Mouse (Mus musculus): ENCODE measurements around the gene Prol1. TPM values are rescaled to one million over a fixed set of nuclear protein-coding genes. Genes with fewer than 3 reads are reported as not detected.
"Not testable (repeated sequence)": the region's sequence is repeated elsewhere in the genome, so short reads cannot be mapped to it uniquely, and the experiment has no call there.

Gene Prol1
- polyA plus RNA-seq (2012; rRNA removed): not detected in 2 replicates

- DNase-seq (ENCODE audit: low read depth): no peak
Measured at GRCm38 (mm10) chr5:88317012-88317411, at the start of gene Prol1. Gene Prol1, plus strand, starts transcription at chr5:88317312.

- DNase-seq (ENCODE audit: low read depth): no peak
Measured at GRCm38 (mm10) chr5:88268619-88269018, 48.5 kb upstream of the Prol1 start, which contains the start of gene Gm7714. Gene Gm7714, plus strand, starts transcription at chr5:88268919.

GRCm38 (mm10) chr5:88311307-88311706 is 5.8 kb upstream of the Prol1 start:
- DNase-seq (ENCODE audit: low read depth): not testable (repeated sequence)

GRCm38 (mm10) chr5:88348533-88348932 is 31.4 kb downstream of the Prol1 start:
- not testable (repeated sequence) for DNase-seq (ENCODE audit: low read depth)

GRCm38 (mm10) chr5:88364768-88365167 is 47.7 kb downstream of the Prol1 start:
- DNase-seq (ENCODE audit: low read depth): no peak

GRCm38 (mm10) chr5:88366886-88367285 is 49.8 kb downstream of the Prol1 start:
- DNase-seq (ENCODE audit: low read depth): no peak

GRCm38 (mm10) chr5:88370578-88371232 is 53.6 kb downstream of the Prol1 start:
- DNase-seq (ENCODE audit: low read depth): no peak

GRCm38 (mm10) chr5:88372563-88372962 is 55.5 kb downstream of the Prol1 start:
- DNase-seq (ENCODE audit: low read depth): no peak

- no peak for DNase-seq (ENCODE audit: low read depth)
Measured at GRCm38 (mm10) chr5:88375808-88376207, 58.7 kb downstream of the Prol1 start, which contains the start of gene Amtn. Gene Amtn, plus strand, starts transcription at chr5:88376108.

Other genes starting within 250 kb of the Prol1 start
- gene Smr2, start 230.8 kb upstream of the Prol1 start, polyA plus RNA-seq (2012; rRNA removed): not detected in 2 replicates
- gene Gm11116, start 205.8 kb upstream of the Prol1 start, polyA plus RNA-seq (2012; rRNA removed): not detected in 2 replicates
- not detected in 2 replicates for gene Gm11115, start 163.2 kb upstream of the Prol1 start, polyA plus RNA-seq (2012; rRNA removed)
- gene Gm7714, start 48.4 kb upstream of the Prol1 start, polyA plus RNA-seq (2012; rRNA removed): not detected in 2 replicates
- not detected in 2 replicates for gene Amtn, start 58.8 kb downstream of the Prol1 start, polyA plus RNA-seq (2012; rRNA removed)
- not detected in 2 replicates for gene Ambn, start 138.7 kb downstream of the Prol1 start, polyA plus RNA-seq (2012; rRNA removed)
- gene Enam, start 170.7 kb downstream of the Prol1 start, polyA plus RNA-seq (2012; rRNA removed): not detected in 2 replicates
- gene Jchain, start 210.6 kb downstream of the Prol1 start, polyA plus RNA-seq (2012; rRNA removed): 1.9 and 2.4 TPM in 2 replicates
- gene Utp3, start 237.2 kb downstream of the Prol1 start, polyA plus RNA-seq (2012; rRNA removed): 9.4 and 12.9 TPM in 2 replicates
- 5.2 and 6.7 TPM in 2 replicates for gene Rufy3, start 247.7 kb downstream of the Prol1 start, polyA plus RNA-seq (2012; rRNA removed)

Data from gonadal fat pad, adult 2 months (tissue).